Mouse (Mus musculus): ENCODE results near the gene 9230112D13Rik.
A peak's percentile ranks its signal among the peaks of the same experiment; 100 is the strongest.

9230112D13Rik gene

DNA sequence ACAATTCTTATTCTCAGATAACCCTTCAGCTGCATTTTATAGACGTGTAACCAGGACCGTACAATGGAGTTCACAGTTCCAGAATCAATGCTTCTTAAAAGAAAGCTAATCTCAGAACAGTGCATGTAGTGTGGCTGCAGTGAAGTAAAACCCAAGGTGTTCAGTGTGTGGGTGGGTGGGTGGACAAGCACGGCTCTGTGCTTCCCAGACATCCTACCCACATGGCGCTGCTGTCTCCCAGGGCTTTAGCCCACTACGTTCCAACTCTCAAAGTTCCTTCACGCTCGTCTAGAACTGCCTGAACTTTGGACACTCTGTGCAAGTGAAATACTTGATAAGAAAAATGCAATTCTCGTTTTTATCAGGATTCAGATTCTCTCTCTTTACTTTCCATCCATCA, at the start of gene 9230112D13Rik:
TSS of gene 9230112D13Rik (minus strand) at position 101 of the 400 bp plus-strand sequence.
- no peak for DNase-seq (ENCODE audit: low spot score)

DNA sequence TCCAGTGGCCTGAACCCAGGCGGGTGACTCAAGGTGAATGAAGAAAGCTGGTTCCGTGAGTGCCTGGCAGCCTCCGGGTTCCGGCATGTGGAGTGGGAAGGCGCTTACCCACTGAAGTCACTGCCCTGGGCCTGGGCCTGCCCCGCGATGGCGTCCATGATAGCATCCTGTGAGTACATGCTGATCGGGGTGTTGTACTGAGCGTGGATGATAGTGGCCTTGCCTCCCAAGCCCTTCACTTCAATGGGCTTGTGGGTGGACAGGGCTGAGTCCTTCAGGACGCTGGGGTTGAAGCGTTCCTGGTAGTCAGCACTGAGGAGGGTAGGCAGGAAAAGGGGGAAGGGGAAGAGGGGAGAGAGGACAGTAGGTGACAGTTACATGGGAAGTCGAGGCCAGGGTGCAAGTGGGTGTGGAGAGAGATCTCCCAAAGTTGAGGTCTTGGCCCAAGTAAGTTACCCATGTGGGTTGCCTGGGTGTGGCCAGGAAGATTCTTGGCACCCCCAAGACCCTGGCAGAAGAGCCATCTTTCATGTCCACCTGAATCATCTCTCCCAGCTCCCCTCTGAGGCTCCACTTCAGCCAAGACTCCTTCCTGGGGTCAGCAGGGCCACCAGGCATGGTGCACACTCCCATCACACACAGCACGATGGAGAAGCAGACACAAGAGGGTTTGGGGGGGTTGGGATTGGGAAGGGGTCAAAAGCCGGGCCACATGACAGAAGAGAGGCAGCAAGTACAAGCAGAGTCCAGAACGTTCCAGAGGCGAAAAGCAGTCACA, 49.2 kb upstream of the 9230112D13Rik start:
- no peak for DNase-seq (ENCODE audit: low spot score)

DNA sequence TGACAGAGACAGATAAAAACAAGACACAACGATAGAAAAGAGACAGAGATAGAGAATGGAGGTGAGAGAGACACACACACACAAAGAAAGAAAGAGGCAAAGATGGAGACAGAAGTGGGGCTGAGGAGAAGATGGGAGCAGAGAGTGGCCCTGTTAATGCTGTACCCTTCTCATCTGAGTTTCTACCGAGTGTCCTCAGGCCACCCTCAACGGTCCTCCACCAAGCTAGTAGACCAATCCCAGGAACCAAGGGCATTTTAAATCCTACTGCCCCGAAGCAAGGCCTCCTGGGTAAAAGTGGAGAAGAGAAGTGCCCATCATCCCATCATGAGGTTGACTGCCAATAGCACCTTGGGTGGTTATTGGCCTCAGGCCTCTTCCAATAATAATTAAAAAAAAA, 48.3 kb upstream of the 9230112D13Rik start:
- no peak for DNase-seq (ENCODE audit: low spot score)

- DNase-seq (ENCODE audit: low spot score), result peak; percentile 78
Observed at GRCm38 (mm10) chr14:34570294-34570693, 47.7 kb upstream of the 9230112D13Rik start.

- no peak for DNase-seq (ENCODE audit: low spot score)
Observed at GRCm38 (mm10) chr14:34569534-34570194, 47.1 kb upstream of the 9230112D13Rik start.

DNA sequence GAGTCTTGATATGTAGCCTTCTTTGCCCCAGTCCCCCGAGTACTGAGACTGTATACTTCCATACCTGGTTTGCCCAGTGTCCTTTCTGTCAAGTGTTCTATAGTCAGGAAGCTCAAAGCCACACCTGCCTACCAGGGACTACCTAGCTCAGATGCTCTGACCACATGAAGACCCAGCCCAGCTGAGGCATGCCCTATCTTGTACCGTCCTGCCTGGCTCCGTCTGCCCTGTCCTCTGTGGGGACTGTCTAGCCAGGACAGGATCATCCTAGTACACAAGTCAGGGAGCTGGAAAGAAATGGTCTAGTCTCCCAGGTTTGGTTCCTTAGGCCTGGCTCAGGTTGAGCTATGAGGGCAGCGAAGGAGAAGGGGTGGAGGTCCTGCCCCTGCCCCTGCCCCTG, 46.0 kb upstream of the 9230112D13Rik start:
- no peak for DNase-seq (ENCODE audit: low spot score)

DNA sequence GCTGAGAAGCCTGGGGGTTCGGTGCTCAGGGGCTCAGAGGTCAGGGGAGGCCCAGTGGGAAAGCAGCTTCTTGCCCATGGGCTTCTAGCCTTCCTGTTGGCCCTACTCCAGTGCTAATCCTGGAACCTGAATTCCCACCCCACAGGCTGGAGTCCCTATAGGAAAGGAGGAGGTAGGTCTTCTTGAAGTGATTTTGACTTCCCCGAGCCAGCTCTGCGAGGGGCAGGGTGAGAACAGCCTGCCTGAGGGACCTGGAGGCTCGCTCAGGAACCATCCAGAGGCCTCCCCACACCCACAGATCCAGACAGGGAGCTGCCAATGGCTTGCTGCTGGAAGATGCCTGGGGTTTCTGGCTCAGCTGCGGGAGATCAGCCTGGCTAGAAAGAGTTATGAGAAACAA, 45.1 kb upstream of the 9230112D13Rik start:
- DNase-seq (ENCODE audit: low spot score), result no peak

DNA sequence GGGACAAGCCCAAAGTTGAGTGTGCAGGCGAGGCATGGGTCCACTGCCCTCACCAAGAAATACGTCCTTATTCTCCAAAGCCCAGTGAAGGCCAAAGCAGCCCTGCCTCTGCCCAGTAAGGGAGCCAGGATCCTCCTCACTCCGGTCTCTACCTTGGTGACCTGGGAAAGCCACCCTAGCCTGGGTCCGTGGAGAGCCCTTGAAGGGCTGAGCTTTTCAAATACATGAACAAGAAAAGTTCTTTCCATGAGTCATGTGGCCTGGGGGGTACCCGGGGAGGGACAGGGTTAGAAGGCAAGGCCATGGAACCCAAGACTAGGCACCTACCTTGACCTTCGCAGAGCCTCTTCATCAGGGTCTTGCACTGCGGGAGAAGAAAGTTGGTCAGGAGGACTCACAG, 43.9 kb upstream of the 9230112D13Rik start:
- DNase-seq (ENCODE audit: low spot score), result no peak

DNA sequence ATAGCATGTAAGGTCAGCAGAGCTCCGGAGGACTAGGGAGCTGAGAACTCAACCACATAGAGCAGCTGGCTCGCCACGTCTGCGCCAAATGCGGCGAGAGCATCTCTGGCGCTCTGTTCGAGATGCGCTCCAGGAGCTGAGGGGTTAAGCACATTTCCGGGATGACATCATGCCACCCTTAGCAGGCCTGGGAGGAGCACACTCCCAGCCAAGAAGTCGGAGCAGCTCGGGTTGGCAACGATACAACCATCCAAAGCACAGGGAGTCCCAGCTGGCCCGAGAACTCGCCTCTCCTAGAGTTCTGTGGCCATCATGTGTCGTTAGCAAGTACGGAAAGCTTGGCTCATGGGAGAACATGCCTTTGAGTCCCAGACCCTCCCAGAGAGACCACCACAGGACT, 43.1 kb upstream of the 9230112D13Rik start:
- DNase-seq (ENCODE audit: low spot score), result peak; percentile 52

DNA sequence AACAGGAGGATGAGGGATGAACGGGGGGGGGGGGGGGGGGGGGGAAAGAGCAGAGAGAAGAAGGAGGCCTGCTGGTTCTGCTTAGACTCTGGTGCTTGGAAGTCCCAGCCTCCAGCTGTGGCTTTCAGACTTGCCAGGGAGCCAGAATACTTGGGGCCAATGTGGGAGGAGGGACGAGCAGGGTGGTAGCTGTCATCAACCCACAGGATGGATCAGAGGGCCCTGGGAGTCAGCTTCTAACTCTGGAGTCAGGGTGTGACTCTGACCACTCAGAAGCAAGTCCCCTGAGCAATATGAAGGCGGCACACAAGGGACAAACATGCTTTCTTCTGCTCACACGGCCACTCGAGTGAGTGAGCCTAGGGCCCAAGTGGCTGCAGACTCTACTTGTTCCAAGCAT, 42.0 kb upstream of the 9230112D13Rik start:
- peak; percentile 48 for DNase-seq (ENCODE audit: low spot score)

GRCm38 (mm10) chr14:34562393-34562792, 39.8 kb upstream of the 9230112D13Rik start:
- no peak for DNase-seq (ENCODE audit: low spot score)

DNA sequence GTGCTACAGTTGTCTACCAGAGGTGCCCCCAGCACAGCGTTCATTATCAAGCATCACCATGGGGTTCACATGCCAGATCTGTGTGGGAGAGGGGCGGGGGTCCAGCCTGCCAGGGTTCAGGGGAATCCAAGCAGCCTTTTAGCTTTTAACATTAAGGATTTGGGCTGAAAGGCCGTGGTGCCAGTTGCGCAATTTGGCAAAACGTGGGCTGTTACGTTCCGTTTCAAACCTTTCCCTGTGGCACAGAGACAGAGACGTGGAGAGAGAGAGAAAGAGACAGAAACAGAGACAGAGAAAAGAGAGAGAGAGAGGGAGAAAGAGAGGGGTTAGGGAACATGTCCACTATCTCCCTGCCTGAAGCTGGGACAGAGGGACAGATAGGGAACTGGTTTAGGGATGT, 39.0 kb upstream of the 9230112D13Rik start:
- no peak for DNase-seq (ENCODE audit: low spot score)

- DNase-seq (ENCODE audit: low spot score), result no peak
Observed at GRCm38 (mm10) chr14:34558947-34559346, 36.3 kb upstream of the 9230112D13Rik start.

DNA sequence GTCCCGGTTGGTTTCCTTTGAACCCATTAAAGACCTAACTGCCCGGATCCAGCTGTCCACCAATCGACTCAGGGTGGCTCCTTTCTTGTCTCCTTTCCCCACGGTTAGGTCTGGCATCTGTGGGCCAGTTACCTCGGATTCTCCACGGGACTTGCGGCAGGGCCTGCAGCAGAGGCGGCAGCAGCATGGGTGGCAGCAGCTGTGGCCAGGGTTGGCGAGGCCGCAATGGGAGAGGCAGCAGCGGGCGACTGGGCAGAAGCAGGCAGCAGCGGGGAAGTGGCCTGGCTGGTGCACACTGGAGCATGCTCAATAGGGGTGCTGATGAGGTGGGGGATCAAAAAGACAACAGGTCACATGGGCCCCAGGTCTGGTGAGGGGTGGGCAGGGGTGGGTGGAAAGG, 32.6 kb upstream of the 9230112D13Rik start:
- DNase-seq (ENCODE audit: low spot score), result no peak

GRCm38 (mm10) chr14:34554047-34554446, 31.4 kb upstream of the 9230112D13Rik start:
- peak; percentile 37 for DNase-seq (ENCODE audit: low spot score)

DNA sequence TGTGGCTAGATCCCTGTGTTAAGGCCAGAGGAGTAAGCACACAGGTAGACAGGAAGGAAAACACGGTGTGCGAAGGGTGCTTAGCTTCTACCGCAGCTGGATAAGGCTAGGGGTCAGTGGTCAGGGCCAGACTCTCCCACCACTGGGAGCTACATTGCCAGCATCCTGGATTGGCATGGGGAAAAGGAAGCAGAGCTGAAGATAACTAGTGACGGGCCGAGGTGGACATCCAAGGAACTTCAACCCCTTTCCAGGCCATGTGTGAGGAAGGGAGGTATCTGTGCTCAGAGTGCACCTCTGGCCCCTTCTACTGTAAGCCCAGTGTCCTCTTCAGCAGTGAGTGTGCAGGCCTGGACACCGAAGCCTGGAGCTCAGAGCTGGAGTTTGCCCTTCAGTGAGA, 30.9 kb upstream of the 9230112D13Rik start:
- no peak for DNase-seq (ENCODE audit: low spot score)

DNA sequence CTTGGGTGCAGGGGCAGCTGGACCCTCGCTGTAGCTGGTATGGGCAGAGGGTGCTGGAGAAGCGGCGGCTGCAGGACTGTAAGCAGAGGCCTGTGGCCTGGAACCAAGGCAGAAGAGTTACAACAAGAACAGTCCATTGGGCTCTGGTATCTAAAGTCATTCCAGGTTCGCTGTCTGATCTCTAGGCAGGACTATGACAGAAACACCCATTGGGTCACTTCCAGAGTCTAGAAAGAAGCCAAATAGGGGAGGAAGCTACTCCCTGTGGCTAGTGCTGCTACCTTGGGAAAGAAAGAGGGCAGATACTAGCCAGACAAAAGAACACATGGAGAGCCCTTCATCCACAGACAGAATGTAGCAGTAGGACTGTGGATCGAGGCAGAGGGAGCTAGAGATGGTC, 29.6 kb upstream of the 9230112D13Rik start:
- DNase-seq (ENCODE audit: low spot score), result no peak

DNA sequence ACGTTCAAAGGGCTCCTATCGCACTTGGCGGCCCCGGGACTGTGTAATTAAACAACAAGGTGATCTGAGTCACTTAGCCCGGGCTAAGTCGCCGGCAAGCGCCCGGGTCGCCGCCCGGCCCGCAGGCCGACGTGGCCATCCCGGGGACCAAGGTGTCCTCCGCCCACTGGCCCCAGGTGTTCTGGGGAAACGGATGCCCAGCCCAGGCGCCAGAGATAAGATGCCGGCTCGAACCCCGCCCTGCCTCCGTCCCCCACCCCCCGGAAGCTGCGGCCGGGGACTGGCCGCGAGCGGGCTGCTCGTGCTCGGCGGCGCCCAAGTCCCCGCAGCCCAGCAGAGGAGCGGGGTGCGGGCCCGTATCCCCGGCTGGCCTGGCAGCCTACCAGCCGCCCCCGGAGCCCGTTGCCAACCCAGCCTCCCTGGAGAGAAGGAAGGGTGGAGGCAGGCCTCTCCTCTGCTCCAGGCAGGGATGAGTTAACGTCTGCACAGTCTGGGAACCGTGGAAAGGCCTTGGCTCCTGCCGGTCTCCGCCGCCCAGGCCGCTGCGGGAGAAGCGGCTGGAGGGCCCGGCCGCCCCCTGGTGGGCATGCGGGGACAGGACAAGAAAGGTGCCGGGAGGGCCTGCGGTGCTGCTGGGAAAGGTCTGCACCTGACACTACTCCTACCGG, 26.5 kb upstream of the 9230112D13Rik start:
- peak; percentile 81 for DNase-seq (ENCODE audit: low spot score)

GRCm38 (mm10) chr14:34548391-34549001, 25.9 kb upstream of the 9230112D13Rik start:
- peak; percentile 74 for DNase-seq (ENCODE audit: low spot score)

- no peak for DNase-seq (ENCODE audit: low spot score)
Observed at GRCm38 (mm10) chr14:34544545-34544944, 21.9 kb upstream of the 9230112D13Rik start.

DNA sequence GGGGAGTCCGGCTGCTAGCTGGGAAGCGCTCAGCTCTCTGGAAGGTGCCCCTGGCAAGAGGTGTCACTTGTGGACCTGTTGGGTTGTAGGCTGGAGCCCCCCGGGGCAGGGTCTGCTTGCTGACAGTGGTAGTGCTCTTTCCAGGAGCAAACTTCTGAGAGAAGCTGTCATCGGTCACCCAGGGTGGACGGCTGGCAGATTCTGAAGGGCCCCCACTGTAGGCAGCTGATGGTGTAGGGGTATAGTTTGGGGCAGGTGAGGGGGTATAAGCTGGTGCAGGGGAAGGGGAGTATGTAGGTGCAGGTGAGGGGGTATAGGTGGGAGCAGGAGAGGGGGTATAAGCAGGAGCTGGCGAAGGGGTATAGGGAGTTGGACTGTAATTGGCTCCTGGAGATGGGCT, 21.4 kb upstream of the 9230112D13Rik start:
- no peak for DNase-seq (ENCODE audit: low spot score)

DNA sequence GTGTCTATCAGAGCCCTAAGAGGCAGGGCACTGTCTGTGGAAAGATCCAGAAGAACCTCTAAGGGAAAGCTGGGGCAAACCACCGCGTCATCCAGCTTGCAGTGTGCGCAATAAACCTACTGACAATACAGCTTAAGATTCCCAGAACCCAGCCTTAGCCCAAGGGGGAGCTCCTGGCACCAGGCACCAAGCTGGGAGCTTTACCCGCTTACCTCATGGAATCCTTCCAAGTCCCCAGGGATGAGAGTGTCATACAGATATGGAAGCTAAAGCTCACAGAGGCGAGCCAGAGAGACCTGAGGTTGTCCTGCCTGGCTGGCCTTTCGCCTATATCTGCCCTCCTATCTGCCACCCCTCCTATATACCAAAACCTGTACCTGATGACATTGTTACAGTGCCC, 21.0 kb upstream of the 9230112D13Rik start:
- no peak for DNase-seq (ENCODE audit: low spot score)

- DNase-seq (ENCODE audit: low spot score), result no peak
Observed at GRCm38 (mm10) chr14:34541896-34542295, 19.3 kb upstream of the 9230112D13Rik start.
